Mouse (Mus musculus) lung, embryonic 15.5 days (tissue): ENCODE results near the gene Mlc1. TPM values are rescaled to one million over a fixed set of nuclear protein-coding genes. Genes with fewer than 3 reads are reported as not detected.

Experiments used
- ATAC-seq: fragments of 200-750 bp; cut with Nextera tagmentation; 2 replicates; pipeline ENCODE4 v1.8.0; 2017; ENCODE audit warnings: moderate number of reproducible peaks, borderline replicate concordance; ENCODE audit not compliant: low FRiP score, low TSS enrichment; ENCODE audit errors: extremely low read depth
- H3K27ac ChIP-seq: fragments of 300-500 bp; sonication (generic); 2 replicates; pipeline ENCODE4 v1.5.1; 2015; ENCODE audit warnings: moderate library complexity, mild to moderate bottlenecking, inconsistent platforms
- H3K27me3 ChIP-seq: fragments of 300-500 bp; sonication (generic); 2 replicates; pipeline ENCODE4 v1.6.1; 2015; ENCODE audit warnings: inconsistent platforms
- H3K36me3 ChIP-seq: fragments of 300-500 bp; sonication (generic); 2 replicates; pipeline ENCODE4 v1.6.1; 2015; ENCODE audit warnings: inconsistent platforms
- H3K4me1 ChIP-seq: fragments of 300-500 bp; sonication (generic); 2 replicates; pipeline ENCODE4 v1.6.1; 2015; ENCODE audit warnings: inconsistent platforms
- H3K4me2 ChIP-seq: fragments of 300-500 bp; sonication (generic); 2 replicates; pipeline ENCODE4 v1.6.1; 2015; ENCODE audit warnings: inconsistent platforms, mild to moderate bottlenecking, moderate library complexity
- H3K4me3 ChIP-seq: fragments of 300-500 bp; sonication (generic); 2 replicates; pipeline ENCODE4 v1.5.1; 2015; ENCODE audit warnings: mild to moderate bottlenecking, inconsistent platforms
- H3K9ac ChIP-seq: fragments of 300-500 bp; sonication (generic); 2 replicates; pipeline ENCODE4 v1.6.1; 2015; ENCODE audit warnings: inconsistent platforms
- H3K9me3 ChIP-seq: fragments of 300-500 bp; sonication (generic); 2 replicates; pipeline ENCODE4 v1.6.1; 2016; ENCODE audit warnings: inconsistent platforms
- WGBS: fragments of 180-500 bp; shearing (Covaris S2); methylation state at CpG from one replicate; pipeline ENCODE4 v1.1.7; 2015; 5-methylcytosine and 5-hydroxymethylcytosine counted together
- polyA plus RNA-seq: library from polyadenylated mRNA; unstranded; fragments of >200 nt; fragmentation: Nextera tagmentation; extraction: Ambion mirVana; gene quantifications from 2 replicates; pipeline ENCODE4 v1.2.1, GENCODE M21; 2015

Mlc1 gene
- 0.25 TPM in 2 replicates for polyA plus RNA-seq

- Histone ChIP-seq H3K27ac (no peak within 1 kb of the TSS), H3K9me3 (no peaks in the 10 kb centered on the region), H3K9ac (no peak within 1 kb of the TSS), H3K4me2 (no peak within 1 kb of the TSS), H3K27me3 (no peaks in the 10 kb centered on the region), H3K4me1 (no peaks in the 10 kb centered on the region), H3K4me3 (no peak within 1 kb of the TSS), H3K36me3 (no peaks in the 10 kb centered on the region)
- 75% methylated on average over 10 of the region's 10 CpGs for whole genome bisulfite sequencing
- no peak for ATAC-seq
Observed at GRCm38 (mm10) chr15:88978281-88979137, at the start of gene Mlc1. Gene Mlc1, minus strand, starts transcription at chr15:88979007.

DNA sequence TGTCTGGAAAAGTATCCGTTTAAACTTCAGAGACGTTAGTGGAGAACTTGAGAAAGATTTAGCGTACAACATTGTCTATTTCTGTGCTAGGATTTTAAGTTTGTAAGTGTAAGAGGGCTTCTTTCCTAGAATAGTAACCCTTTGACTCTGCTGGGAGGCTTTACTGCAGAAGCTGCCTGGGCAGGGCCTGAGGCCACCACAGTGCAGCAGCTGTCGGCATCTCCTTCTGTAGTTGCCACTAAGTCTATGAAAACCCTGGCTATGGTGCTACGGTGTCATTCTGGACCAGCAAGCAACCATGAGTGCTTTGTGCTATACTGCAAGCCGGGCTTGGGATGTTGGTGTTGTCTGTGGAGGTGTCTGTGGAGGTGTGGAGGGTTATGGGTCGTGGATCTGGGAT is 41.7 kb upstream of the Mlc1 start:
- no peaks in the 10 kb centered on the region for H3K4me1 ChIP-seq
- no peak overlapping the region for H3K27ac ChIP-seq
- H3K27me3 ChIP-seq, result no peaks in the 10 kb centered on the region
- H3K4me2 ChIP-seq, result no peak overlapping the region
- H3K9ac ChIP-seq, result no peak overlapping the region
- no peaks in the 10 kb centered on the region for H3K9me3 ChIP-seq
- no peaks in the 10 kb centered on the region for H3K36me3 ChIP-seq
- ATAC-seq, result no peak
- H3K4me3 ChIP-seq, result no peak overlapping the region
- 69% methylated on average over 7 of the region's 7 CpGs for WGBS

DNA sequence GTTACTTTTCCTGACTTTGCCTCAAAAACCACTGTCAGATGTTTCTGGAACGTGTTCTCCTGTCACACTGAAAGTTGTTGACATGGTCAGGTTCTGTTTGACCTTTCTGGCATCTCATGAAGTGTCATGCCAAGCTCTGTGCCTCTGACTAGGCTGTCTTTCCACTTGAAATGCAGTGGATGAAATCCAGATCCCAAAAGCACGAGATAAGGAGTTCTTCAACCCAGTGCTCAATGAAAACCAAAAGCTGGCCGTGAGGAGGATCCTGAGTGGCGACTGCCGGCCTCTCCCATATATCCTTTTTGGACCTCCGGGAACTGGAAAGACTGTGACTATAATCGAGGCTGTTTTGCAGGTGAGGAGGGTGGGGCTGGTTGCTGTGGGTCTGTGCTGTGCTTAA is 41.3 kb upstream of the Mlc1 start:
- H3K4me1 ChIP-seq, result no peaks in the 10 kb centered on the region
- no peak overlapping the region for H3K27ac ChIP-seq
- H3K4me3 ChIP-seq, result no peak overlapping the region
- no peak overlapping the region for H3K9ac ChIP-seq
- WGBS, result 53% methylated on average over 7 of the region's 7 CpGs
- no peaks in the 10 kb centered on the region for H3K27me3 ChIP-seq
- no peaks in the 10 kb centered on the region for H3K9me3 ChIP-seq
- no peaks in the 10 kb centered on the region for H3K36me3 ChIP-seq
- ATAC-seq, result no peak
- H3K4me2 ChIP-seq, result no peak overlapping the region

DNA sequence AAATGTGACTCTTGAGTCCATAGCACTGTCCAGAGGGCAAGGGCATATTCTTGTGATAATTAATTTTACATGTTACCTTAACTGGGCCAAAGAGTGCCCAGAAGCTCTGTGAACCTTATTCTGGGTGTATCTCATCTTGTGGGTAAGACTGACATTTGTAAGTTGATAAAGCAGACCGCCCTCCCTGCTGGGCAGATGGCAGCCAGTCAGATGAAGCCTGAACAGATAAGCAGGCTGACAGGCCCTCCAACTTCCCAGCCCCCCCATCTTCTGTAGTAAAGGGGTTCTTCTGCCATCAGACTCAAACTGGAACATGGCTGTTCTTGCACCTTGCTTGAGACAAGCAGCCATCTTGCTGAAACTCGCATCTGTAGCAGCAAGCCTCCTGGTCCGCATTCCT is 37.9 kb upstream of the Mlc1 start:
- no peak overlapping the region for H3K27ac ChIP-seq
- H3K4me1 ChIP-seq, result no peaks in the 10 kb centered on the region
- no peak overlapping the region for H3K4me3 ChIP-seq
- H3K4me2 ChIP-seq, result no peak overlapping the region
- H3K9ac ChIP-seq, result no peak overlapping the region
- no peak for ATAC-seq
- H3K27me3 ChIP-seq, result no peaks in the 10 kb centered on the region
- 77% methylated on average over 3 of the region's 3 CpGs for WGBS
- H3K36me3 ChIP-seq, result no peaks in the 10 kb centered on the region
- H3K9me3 ChIP-seq, result no peaks in the 10 kb centered on the region

- Histone ChIP-seq H3K36me3 (no peaks in the 10 kb centered on the region), H3K9me3 (no peaks in the 10 kb centered on the region), H3K27me3 (no peaks in the 10 kb centered on the region), H3K27ac (no peak overlapping the region), H3K4me1 (no peaks in the 10 kb centered on the region), H3K4me3 (no peak overlapping the region), H3K4me2 (no peak overlapping the region), H3K9ac (no peak overlapping the region)
- ATAC-seq, result no peak
- WGBS, result 71% methylated on average over 5 of the region's 5 CpGs
Observed at GRCm38 (mm10) chr15:89007781-89008180, 29.0 kb upstream of the Mlc1 start.

- no peak overlapping the region for H3K9ac ChIP-seq
- no peak overlapping the region for H3K27ac ChIP-seq
- no peaks in the 10 kb centered on the region for H3K4me1 ChIP-seq
- no peak for ATAC-seq
- 76% methylated on average over 7 of the region's 7 CpGs for WGBS
- H3K27me3 ChIP-seq, result no peaks in the 10 kb centered on the region
- no peaks in the 10 kb centered on the region for H3K36me3 ChIP-seq
- no peaks in the 10 kb centered on the region for H3K9me3 ChIP-seq
- no peak overlapping the region for H3K4me3 ChIP-seq
- H3K4me2 ChIP-seq, result no peak overlapping the region
Observed at GRCm38 (mm10) chr15:89007002-89007401, 28.2 kb upstream of the Mlc1 start.

GRCm38 (mm10) chr15:89001245-89001644 is 22.4 kb upstream of the Mlc1 start:
- Histone ChIP-seq H3K4me2 (no peak overlapping the region), H3K27ac (no peak overlapping the region), H3K27me3 (no peaks in the 10 kb centered on the region), H3K9me3 (no peaks in the 10 kb centered on the region), H3K9ac (no peak overlapping the region), H3K4me3 (no peak overlapping the region), H3K36me3 (no peaks in the 10 kb centered on the region), H3K4me1 (no peaks in the 10 kb centered on the region)
- ATAC-seq, result no peak
- WGBS, result 68% methylated on average over 3 of the region's 3 CpGs

DNA sequence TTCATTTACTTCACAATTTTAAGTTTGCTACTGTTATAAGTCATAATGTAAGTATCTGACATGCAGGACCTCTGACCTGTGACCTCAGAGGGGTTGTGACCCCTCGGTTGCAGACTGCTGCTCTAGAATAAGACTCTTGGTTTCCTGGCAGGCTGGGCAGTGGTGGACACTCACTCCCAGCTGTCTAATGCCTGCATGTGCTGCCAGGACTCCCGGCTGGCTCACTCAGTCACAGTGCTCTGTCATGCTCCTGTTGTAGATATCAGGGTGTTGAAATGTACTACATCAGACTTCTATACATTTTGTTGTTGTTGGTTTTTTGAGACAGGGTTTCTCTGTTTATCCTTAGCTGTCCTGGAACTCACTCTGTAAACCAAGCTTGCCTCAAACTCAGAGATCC is 21.6 kb upstream of the Mlc1 start:
- Histone ChIP-seq H3K4me2 (no peak overlapping the region), H3K27me3 (no peaks in the 10 kb centered on the region), H3K27ac (no peak overlapping the region), H3K4me3 (no peak overlapping the region), H3K4me1 (no peaks in the 10 kb centered on the region), H3K9ac (no peak overlapping the region), H3K36me3 (no peaks in the 10 kb centered on the region), H3K9me3 (no peaks in the 10 kb centered on the region)
- ATAC-seq, result no peak
- WGBS, result 56% methylated on average over 2 of the region's 2 CpGs

DNA sequence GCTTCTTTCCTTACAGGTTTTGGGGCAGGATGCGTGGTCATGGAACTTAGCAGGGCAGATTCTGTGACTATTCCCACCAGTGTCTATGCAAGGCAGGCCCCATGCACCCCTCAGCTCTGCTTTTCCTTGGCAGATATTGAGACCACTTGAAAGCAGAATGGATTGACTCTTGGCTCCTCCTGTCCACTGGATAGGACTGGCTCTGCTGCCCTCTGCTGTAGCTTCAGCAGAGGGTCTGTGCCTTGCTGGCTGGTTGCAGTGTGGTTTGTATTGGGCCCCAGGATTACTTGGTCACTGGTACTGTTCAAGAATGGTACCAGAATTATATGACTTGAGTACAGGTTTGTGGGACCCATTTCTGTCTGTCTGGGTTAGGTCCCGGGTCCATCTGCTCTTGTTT is 20.3 kb upstream of the Mlc1 start:
- H3K27me3 ChIP-seq, result no peaks in the 10 kb centered on the region
- 65% methylated on average over 2 of the region's 2 CpGs for WGBS
- no peaks in the 10 kb centered on the region for H3K4me1 ChIP-seq
- H3K36me3 ChIP-seq, result no peaks in the 10 kb centered on the region
- H3K9ac ChIP-seq, result no peak overlapping the region
- no peak for ATAC-seq
- H3K27ac ChIP-seq, result no peak overlapping the region
- no peak overlapping the region for H3K4me2 ChIP-seq
- no peak overlapping the region for H3K4me3 ChIP-seq
- H3K9me3 ChIP-seq, result no peaks in the 10 kb centered on the region

- Histone ChIP-seq H3K27me3 (no peaks in the 10 kb centered on the region), H3K4me3 (no peak overlapping the region), H3K27ac (no peak overlapping the region), H3K9ac (no peak overlapping the region), H3K4me1 (no peaks in the 10 kb centered on the region), H3K36me3 (no peaks in the 10 kb centered on the region), H3K9me3 (no peaks in the 10 kb centered on the region), H3K4me2 (no peak overlapping the region)
- 67% methylated on average over 8 of the region's 8 CpGs for WGBS
- ATAC-seq, result no peak
Observed at GRCm38 (mm10) chr15:88998636-88999035, 19.8 kb upstream of the Mlc1 start.

DNA sequence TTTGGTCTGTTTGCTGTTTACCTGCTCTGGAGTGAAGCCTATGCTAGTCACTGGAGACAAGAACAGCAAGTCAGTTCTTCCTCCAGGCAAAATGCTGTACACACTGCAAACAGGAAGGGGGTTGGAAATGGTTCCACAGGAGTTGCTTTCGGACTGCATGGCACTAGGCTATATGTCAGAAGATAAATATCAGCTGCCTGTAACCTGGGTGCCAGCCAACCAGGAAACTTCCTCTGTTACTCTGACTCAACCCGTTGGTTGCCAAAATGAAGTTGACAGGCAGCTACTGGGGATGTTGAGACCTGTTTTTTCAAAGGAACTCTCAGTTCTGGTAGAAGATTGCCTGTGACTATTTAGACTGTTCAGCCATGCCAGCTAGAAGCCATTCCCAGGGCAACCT is 10.4 kb upstream of the Mlc1 start:
- H3K36me3 ChIP-seq, result no peaks in the 10 kb centered on the region
- no peak overlapping the region for H3K4me3 ChIP-seq
- ATAC-seq, result no peak
- H3K4me2 ChIP-seq, result no peak overlapping the region
- no peaks in the 10 kb centered on the region for H3K9me3 ChIP-seq
- no peak overlapping the region for H3K27ac ChIP-seq
- no peaks in the 10 kb centered on the region for H3K27me3 ChIP-seq
- WGBS, result 33% methylated on average over 2 of the region's 2 CpGs
- no peaks in the 10 kb centered on the region for H3K4me1 ChIP-seq
- H3K9ac ChIP-seq, result no peak overlapping the region

DNA sequence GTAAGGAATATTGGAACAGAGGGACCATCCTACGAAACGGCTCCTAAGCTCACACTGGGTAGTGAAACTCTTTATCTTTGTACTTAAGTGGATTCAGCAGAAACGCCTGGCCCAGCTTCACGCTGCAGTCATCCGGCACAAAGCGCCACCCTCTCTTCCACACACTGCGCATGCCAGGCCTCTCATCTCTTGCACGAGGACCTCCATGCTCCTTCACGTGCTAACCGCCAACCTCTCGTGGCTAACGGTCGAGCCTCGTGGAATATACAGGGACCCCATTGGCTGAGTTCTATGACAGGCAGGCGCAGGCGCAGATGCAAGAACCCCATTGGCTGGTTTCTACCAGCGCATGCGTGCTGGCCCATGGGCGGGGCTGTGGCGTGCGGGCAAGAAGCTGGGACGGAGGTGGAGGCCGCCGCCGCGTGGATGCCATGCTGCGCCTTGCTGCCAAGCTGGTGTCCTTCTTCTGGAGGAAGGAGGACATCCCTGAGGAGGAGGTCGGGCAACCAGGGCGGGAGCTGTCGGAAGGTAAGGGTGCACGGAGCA is 3.8 kb upstream of the Mlc1 start, which contains the start of gene Mov10l1:
Gene Mov10l1, plus strand, starts transcription at position 376 of the 546 bp plus-strand sequence.
- Histone ChIP-seq H3K27me3 (no peaks in the 10 kb centered on the region), H3K4me3 (no peak within 1 kb of the TSS), H3K27ac (no peak within 1 kb of the TSS), H3K36me3 (no peaks in the 10 kb centered on the region), H3K4me2 (no peak within 1 kb of the TSS), H3K9ac (no peak within 1 kb of the TSS), H3K9me3 (no peaks in the 10 kb centered on the region), H3K4me1 (no peaks in the 10 kb centered on the region)
- ATAC-seq, result no peak
- 89% methylated on average over 31 of the region's 31 CpGs for WGBS
